Mouse (Mus musculus): Measurements from ENCODE around the gene Mgme1.
A peak's percentile ranks its signal among the peaks of the same experiment; 100 is the strongest.

The Mgme1 gene

DNA sequence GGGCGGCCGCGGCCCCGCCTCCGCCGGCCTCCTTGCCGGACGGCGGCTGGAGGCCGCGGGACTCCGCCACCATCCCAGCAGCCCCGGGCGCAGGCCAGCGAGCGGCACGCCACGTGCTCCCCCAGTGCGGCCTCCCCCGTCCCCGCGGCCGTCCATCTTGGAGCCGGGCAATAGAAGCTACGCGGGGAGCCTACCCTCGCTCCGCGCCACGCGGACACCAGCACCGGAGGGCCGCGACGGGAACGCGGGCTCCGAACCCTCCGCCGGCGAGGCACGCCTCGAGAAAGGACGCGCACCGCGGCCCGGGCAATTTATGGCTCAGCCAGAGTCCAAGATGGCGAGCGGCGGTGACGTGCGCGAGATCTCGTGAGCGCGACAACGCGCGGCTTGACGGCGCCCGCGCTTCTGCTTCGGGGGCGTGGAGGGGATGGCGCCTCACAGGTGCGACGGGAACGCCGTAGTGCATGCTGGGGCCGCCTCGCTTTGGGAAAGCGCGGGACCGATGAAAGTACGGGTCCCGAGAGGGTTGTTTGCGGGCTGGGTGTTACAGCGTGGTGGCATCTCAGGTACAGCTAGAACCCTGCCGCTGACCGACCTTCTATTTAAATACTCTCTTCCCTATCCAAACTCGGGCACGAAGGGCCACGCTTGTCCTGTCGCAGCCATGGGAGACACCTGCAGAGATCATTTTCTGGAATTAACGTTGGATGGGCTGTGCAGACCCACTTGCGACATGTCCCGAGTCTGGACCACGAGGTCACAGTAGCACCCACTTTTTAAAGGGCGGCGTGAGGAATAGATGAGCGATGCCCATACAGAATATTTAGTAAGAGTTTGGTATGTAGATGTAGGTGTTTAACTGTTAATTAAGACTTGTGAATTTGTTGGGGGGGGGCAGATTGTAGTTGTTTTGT lies at the start of gene Mgme1, which contains the start of gene Snx5:
Mgme1 (plus strand) TSS at position 157 of the 914 bp plus-strand sequence.
Snx5 (minus strand) TSS at position 400 of the 914 bp plus-strand sequence.
- peak; percentile 91 for DNase-seq

DNA sequence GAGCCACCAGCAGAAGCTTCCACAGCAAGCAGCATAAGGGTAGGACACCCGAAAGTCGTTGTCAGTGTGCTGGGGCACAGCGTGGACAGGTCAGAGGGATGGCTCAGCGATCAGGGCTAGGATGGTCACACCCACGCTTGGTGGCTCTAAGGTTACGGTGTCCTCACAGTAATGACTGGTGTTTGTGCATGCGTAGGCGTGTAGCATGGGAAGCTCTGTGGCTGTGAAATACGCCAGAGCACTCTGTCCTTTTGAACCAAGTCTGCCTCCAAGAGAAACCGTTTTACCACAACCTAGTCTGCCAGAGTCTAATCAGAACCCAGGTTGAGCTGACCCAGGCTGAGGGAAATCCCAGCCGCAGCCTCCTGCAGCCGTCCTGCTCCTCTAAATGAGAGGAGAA lies 46.1 kb upstream of the Mgme1 start:
- DNase-seq, result no peak

DNA sequence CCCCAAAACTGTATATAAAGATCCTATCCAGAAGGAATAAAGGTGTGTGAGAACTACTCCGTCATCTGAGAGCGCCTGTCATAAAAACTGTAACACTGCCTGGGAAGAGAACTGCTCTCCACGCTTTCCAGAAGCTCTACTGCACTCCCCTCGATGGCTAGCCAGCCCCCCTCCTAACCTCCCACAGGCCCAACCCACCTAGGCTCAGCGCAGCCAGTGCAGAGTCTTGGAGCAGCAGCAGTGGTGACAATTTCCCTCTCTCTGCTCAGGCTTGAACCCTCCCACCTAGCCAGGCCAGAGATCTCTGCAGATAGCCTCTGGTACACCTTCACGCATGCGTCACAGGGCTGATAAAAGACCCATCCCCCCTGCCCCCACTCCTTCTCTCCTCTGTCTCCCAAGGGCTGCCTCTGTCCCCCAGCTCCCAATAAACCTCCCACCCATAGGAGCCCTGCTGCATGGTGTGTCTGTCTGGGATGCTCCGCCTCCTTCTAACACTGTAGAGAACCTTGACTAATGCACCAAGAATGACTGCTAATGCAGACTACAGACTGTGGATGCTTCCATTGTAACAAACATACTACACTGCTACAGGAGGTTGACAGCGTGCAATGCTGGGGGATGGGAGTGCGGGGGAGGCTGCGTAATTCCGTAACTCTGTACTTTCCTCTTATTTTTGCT lies 43.4 kb upstream of the Mgme1 start:
- no peak for DNase-seq

DNA sequence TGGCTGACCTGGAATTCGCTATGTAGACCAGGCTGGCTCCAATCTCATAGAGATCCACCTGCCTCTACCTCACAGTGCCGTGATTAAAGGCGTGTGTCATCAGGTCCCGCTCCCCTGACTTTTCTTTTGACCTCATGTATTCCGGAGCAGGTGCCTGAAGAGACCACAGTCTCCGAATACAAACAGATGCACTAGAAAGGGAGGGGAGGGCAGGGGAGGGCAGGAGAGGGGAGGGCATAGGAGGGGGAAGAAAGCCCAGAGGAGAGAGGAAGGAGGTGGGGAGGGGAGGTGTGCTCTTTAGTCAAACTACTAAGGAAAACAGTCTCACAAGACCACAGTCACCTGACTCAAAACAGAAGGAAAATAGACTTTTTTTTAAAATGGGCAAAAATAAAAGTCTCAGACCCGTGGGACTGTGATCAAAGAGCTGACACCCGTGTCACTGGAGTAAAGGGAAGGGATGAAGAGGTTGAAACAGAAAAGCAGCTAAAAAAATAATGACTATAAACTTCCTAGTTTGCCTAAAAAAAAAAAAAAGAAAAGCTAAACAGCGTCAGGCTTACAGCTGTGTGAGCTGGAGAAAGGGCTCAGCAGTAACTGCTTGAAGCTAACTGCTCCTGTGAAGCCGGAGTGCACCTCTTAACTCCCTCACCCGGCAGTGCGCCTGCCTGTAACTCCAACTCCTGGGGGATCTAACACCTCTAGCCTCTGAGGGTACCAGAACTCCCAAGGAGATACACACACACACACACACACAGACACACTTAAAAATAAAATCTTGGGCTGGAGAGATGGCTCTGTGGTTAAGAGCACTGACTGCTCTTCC lies 41.7 kb upstream of the Mgme1 start:
- DNase-seq, result no peak

DNA sequence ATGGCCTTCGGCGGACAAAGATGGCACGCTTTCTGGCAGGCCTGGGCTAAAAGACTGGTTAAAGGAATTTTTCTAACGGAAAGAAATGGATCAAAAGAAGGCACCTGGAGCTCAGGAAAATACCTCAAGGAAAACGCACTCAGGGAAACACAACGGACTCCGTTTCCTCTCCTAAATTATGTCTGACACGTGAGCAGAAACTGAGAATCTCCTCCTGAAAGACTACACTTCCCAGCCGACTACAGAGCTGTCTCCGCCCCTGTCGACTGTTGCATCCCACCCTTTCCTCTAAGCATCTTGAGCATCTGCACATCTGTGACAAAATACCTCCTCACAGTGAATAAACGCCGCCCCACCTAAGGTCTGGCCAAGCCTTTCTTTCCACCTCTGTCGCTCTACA lies 40.8 kb upstream of the Mgme1 start:
- DNase-seq, result no peak

DNA sequence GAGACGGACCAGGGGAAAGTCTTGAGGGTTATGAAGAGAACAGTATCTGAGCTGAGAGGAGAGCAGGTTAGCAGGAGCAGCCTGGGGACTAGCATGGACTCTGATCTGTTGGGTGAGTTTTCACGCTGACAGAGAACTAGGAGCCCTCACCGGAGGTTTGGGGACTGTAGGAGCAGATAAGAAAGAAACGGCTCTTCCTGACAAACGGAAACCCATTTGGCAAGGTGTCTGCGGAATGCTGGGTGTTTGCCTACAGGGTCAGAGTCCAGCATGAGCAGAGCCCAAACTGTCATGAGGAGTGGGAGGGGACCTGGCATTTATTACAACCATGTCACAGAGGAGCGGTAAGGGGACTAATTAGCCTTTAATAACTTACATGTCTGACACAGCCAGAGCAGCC lies 40.0 kb upstream of the Mgme1 start:
- no peak for DNase-seq

DNA sequence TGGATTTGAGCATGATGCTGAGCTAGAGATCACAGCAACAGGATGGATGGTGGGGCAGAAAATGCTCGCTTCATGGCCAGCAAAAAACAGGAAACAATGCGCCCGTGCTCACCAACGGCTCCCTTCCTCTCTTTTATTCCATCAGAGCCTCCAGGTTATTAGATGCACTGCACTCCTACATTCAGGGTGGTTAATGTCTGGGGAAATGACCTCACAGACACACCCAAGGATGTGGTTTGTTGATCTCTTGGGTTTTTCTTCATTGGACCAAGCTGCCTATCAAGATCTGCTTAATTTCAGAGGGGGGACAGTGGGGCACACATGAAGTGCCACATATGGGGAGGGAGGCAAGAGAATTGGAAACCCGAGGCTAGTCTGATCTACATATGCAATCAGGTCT lies 39.3 kb upstream of the Mgme1 start:
- DNase-seq, result no peak

DNA sequence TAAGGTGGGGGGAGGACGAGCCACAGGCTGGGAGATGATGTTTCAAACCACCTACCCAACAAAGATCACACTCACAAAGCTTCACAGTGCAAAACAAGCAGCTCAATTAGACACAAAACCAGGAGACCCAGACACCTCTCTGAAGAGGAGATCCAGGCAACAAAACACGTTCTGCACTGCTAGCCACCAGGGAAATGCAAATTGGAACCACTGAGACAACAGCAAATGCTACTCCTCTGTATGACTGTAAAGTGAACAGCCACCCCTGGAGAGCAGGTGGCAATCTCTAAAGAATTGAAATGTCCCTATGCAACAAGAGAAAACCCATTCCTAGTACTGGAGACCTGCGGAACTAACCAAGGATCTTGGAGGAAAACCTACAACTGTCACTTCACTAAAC lies 36.9 kb upstream of the Mgme1 start:
- no peak for DNase-seq

DNA sequence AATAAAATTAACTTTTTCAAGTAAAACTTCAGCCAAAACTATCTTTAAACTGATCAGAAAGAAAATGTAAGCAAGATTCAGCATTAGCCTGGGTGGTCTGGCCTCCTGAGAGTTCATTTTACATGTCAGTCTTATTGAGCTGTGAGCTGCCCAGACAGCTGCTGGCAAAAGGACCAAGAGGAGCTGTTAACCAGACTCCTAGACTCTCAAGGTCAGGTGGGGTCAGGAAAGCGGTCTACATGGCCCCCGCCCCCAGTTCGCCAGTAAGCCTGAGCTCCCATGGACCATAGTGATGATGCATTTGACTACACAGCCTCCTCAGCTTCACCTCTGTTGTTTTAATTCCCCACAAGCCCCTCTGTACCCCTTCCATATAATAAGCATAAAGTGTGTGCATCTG lies 34.7 kb upstream of the Mgme1 start:
- no peak for DNase-seq

DNA sequence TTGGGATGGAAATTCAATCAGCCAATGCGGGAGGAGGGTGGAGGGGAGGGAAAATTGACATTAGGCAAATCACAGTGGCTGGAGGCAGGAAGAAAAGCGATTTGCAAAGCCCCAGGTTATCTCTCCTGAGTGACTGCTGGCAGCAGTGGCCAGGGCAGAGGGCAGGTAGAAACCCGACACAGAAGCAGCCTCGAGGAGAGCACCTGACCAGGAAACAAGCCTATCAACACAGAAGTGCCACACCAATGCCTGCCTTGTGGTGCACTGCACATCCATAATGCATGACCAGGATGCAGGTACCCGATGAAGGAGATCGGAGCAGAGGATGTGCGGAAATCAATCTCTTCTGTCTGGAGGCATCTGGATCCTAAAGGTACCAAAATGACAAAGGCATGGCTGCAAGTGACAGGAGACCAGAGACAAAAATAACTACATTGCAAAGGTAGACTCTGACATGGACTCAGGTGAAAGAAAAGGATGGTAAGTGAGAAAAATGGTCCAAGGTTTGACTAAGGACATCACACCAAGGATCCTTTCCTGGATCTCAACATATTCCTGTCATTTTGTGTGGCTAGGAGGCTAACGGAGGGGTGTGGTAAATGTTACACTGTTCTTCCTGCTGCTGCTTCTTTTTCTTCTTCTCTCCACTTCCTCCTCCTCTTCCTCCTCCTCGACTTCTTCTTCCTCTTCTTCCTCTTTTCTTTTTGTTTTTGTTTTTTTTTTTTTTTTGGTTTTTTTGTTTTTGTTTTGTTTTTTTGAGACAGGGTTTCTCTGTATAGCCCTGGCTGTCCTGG lies 33.5 kb upstream of the Mgme1 start:
- no peak for DNase-seq

DNA sequence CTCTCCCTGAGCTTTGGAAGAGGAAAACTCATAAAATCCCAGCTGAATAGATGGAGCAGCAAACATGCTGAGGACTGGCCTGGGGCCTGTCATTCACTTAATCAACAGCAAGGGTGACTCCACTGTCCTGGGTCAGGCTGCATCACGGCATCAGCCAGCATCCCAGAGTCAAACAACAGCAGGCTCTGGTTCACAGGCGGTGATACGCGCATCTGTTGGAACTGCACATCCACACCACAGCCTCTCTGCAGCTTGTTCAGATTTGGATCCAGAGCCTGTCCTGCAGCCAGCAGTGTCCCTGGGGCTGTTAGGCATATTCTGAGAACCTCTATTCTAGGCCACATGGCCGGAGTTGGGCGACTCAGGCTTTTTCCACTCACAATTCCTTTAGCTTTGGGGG lies 32.1 kb upstream of the Mgme1 start:
- DNase-seq, result no peak

DNA sequence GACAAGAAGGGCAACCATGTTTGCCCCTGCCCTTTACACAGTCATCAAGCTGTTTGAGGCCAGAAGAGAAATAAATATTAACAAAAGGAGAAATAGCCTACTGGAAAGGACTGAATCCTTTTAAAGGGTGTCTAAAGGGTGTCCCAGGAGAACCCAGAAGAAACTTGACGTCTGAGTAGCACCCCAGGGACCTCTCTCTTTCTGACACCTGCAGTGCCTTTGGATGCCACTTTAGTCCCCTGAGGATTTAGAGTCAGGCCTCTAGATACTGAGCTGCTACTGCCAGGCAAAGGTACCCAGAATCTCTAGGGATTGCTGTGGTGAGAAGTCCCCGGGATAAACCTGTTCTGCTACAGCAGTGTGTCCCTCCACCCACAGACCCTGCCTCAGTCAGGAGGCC lies 31.1 kb upstream of the Mgme1 start:
- DNase-seq, result no peak

DNA sequence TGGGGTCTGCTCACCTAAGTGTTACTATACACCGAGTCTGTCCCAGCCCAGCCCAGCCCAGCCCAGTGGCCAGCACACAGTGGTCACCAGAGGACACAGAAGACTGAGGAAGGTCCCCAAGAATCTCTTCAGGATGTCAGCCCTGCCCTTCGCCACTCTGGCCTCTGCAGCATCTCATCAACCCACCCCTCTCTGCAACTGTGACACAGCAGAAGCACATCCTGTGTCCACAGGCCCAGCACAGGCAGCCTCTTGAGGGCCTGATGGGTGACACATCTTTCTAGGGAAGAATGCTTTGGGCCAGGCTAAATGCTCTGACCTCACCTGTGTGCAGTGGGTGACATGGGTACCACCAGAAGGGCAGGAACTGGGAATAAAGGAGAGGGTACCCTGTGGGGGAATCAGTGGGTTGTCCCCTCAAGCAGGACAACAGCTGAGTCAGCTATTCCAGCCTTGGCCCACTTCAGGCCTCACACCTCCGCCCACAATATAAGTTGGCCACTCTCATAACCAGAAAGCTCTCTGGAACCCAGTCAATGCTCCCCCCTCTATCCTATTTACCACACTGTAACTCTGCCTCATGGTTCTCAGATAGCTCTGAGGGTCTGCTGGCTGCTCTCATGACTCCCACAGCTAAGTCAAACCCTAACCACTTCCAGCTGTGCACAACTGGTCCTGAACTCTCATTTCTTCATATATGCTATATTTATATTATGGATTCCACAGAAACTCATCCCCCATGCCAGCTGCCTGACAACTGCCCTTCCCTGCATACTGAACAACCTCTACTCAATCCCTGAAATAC lies 30.2 kb upstream of the Mgme1 start:
- DNase-seq, result no peak

DNA sequence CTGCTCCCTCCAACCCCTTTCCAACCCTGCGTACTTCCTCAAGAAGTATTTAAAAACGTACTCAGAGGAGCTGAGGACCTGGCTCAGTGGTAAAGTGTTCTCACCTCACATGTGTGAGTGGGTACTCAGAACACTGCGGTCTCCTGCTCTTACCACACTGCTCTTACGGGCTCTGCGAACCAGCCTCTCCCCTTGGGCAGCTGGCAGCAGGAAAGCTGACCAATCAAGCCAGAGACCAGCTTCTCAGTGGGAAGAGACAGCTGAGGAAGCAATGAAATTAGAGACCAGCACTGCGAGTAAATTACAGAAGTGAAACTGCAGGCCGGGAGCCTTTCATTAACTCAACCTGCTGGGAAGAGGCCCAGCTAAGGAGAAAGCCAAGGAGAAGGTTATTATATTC lies 25.0 kb upstream of the Mgme1 start:
- DNase-seq, result no peak

DNA sequence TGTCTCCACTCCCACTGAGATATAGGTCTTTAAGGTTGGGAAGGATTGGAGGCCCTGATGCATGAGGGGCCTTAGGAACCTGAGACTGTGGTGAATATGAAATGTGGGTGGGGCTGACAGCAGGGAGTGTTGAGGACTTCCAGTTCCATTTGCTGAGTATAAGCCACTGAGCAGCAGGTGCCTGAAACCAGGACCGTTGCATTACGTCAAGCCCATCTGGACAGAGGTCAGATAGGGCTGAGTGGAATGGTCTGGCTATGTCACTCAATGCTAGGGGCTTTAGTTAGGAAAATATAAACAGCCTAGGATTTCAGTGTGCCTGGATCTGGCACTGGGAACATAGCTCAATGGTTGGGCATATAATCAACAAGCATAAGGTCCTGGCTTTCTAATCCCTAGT lies 24.2 kb upstream of the Mgme1 start:
- no peak for DNase-seq

DNA sequence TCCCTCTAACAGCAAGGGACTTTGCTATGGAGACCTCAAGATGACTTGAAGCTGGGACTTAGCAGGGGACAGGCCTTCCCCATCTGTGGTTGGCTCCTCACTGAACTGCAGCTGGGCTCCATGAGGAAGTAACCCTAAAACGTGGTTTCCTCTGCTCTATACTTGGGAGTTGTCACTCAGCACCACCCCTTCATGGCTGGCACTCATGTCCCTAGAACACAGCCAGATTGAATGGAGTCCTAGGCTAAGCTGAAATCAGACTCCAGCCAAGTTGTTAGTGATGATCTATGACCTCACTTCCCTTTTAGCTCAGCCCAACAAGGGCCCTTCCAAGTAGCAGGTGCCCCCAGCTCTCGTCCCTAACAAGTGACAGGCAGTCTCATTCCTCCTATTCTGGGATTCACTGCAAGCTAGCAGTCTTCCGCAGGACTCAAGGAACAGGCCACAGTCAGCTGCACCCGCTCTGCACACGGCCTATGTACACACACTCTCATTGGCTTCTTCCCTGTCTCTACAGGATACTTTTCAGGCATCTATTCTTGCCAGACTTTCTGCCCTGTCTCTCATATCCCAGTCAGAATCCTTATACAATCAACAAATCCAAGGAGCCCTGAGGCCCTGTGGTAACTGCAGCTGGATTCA lies 23.0 kb upstream of the Mgme1 start:
- DNase-seq, result no peak

DNA sequence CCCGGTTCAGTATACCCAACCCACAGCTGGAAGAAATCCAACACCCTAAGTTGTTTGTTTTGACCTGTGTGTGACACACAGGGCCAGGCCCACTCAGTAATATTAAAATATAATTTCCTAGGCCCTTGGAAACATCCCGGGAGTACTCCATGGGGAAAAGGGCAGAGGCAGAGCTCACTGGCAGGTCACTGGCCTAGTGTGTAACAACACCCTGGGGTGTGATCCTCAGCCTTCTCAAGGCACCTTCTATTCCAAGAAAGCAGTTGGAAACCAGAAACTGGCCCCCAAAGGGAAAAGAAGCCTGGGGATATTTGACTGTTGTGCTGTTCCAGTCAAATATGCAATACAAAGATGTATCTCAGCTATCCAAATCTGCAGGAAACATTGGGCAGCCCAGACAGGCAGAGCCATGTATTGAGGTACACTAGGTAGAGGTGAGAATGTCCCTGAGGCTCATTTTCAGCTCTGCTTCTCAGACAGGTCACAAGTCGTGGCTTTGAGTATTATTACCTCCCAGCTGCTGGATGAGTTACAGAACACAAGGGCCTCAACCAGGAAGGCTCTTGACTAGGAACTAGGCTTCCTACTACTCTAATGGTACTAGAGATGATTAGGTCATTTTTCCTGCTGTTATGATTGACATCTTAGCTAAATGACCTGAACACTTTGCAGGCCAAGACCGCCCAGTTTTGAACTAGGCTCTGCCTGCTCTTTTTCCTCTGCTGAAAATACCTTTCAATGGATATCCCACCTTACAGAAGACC lies 21.7 kb upstream of the Mgme1 start:
- DNase-seq, result no peak

DNA sequence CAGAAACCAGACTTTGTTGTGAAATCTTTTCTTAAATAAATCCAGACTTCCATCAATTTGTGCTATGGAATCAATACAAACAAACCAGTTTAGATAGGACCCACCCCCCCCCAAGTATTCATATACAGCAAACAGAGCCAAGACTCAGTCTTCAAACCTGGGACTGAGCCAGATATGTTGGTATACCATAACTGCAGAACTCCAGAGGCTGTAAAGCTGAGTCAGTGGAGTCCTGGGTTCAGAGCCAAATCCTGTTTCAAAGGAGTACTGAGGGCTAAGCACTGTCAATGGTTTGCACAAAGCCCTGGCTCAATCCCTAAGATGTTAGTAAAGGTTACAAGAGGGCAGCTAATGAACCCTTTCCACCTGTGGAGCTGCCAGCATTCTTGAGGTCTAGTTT lies 20.4 kb upstream of the Mgme1 start:
- DNase-seq, result no peak

DNA sequence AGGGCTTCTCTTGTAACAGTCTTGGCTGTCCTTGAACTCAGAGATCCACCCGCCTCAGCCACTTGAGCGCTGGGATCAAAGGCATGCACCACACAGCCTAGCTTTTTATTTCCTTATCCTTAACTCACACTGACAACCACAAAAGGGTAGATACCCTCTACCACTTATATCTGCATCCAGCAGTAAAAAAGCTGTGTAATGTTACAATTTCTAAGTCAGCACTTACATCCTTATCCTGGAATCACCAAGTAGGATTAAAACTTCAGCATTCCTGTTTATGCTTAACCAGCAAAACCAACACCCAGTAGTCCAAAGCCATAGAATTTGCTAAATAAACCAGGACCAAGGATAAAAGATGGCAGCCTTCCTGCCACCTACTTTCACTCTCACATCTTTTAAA lies 7.6 kb upstream of the Mgme1 start:
- no peak for DNase-seq

DNA sequence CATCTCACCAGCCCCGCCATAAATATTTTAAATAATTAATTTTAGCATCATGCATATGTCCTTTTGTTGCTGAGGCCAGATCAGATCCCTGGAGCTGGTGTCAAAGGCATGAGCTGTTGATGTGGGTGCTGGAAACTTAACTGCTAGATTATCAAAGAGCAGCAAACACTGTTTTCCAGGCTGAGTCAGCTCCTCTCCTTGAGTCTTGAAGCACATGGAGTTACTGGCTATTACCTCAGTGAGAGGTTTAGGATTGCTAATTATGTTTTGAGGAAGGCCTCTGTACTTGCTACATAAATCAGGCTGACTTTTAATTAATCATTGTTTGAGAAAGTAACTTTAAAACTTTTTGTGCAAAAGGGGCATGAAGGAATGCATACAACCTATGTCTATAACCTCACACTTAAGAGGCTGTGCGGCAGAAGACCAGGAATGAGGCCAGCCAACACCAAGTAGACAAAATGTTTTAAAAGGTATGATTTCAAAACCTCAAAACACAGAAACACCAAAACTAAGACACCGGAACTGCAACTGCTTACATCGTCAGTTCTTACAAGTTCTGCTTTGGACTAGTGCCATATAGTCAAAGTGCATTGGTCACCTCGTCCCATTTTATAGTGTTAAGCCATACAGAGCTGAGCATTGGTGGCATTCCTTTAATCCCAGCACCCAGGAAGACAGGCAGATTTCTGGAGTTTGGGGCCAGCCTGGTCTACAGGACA lies 5.9 kb upstream of the Mgme1 start:
- no peak for DNase-seq

Measured in cerebellum, adult 11 months (tissue).